Mouse (Mus musculus) stomach, embryonic 16.5 days (tissue): Measurements from ENCODE around the gene Rnf224. TPM values are rescaled to one million over a fixed set of nuclear protein-coding genes. Genes with fewer than 3 reads are reported as not detected.
A peak's percentile ranks its signal among the peaks of the same experiment; 100 is the strongest.

Experiments
- ATAC-seq: fragments of 200-750 bp; cut with Nextera tagmentation; 2 replicates; pipeline ENCODE4 v1.8.0; 2017; ENCODE audit warnings: moderate number of reproducible peaks, moderate TSS enrichment; ENCODE audit not compliant: insufficient read depth, low FRiP score
- H3K27ac ChIP-seq: fragments of 300-500 bp; sonication (generic); 2 replicates; pipeline ENCODE4 v1.5.1; 2014; ENCODE audit warnings: low read length
- H3K27me3 ChIP-seq: fragments of 300-500 bp; sonication (generic); 2 replicates; pipeline ENCODE4 v1.6.1; 2014; ENCODE audit warnings: low read length, control low read depth, mixed read lengths; ENCODE audit not compliant: control insufficient read depth, insufficient read depth
- H3K36me3 ChIP-seq: fragments of 300-500 bp; sonication (generic); 2 replicates; pipeline ENCODE4 v1.6.1; 2014; ENCODE audit warnings: low read length; ENCODE audit not compliant: control insufficient read depth, insufficient read depth
- H3K4me1 ChIP-seq: fragments of 300-500 bp; sonication (generic); 2 replicates; pipeline ENCODE4 v1.6.1; 2014; ENCODE audit warnings: low read length, control low read depth, mixed read lengths; ENCODE audit not compliant: control insufficient read depth, insufficient read depth
- H3K4me2 ChIP-seq: fragments of 300-500 bp; sonication (generic); 2 replicates; pipeline ENCODE4 v1.6.1; 2014; ENCODE audit warnings: low read depth, low read length, mixed read lengths
- H3K4me3 ChIP-seq: fragments of 300-500 bp; sonication (generic); replicated peaks from 2 replicates; pipeline ENCODE4 v1.5.1; 2014; ENCODE audit warnings: mild to moderate bottlenecking, low read length
- H3K9ac ChIP-seq: fragments of 300-500 bp; sonication (generic); 2 replicates; pipeline ENCODE4 v1.6.1; 2014; ENCODE audit warnings: low read length
- H3K9me3 ChIP-seq: fragments of 300-500 bp; sonication (generic); replicated peaks from 2 replicates; pipeline ENCODE4 v1.6.1; 2016; ENCODE audit warnings: low read length, control low read depth; ENCODE audit not compliant: control insufficient read depth
- WGBS: fragments of 180-500 bp; shearing (Covaris S2); extraction: QIAGEN DNeasy Blood & Tissue Kit; methylation state at CpG from one replicate; pipeline ENCODE4 v1.1.7; 2014; 5-methylcytosine and 5-hydroxymethylcytosine counted together
- polyA plus RNA-seq: library from polyadenylated mRNA; unstranded; fragments of >200 nt; fragmentation: Nextera tagmentation; extraction: Ambion mirVana; gene quantifications from 2 replicates; pipeline ENCODE4 v1.2.1, GENCODE M21; 2015

Gene Rnf224
- polyA plus RNA-seq, 1 experiment from 2014 or later: 0.23 TPM

- Histone ChIP-seq H3K4me1 (peaks cover 14% of the 10 kb centered on the region), H3K9me3 (no peaks in the 10 kb centered on the region), H3K36me3 (no peaks in the 10 kb centered on the region), H3K4me3 (peak overlapping the region; percentile 52), H3K27ac (peak overlapping the region; percentile 46), H3K4me2 (peak overlapping the region; percentile 85), H3K27me3 (peaks cover 22% of the 10 kb centered on the region; the same call in 1 of the 2 replicates), H3K9ac (peak overlapping the region; percentile 77)
- peak; percentile 66 for ATAC-seq
- 1% methylated on average over 64 of the region's 64 CpGs for WGBS
Measured at GRCm38 (mm10) chr2:25185625-25186574, 50.7 kb downstream of the Rnf224 start.

- peaks cover 28% of the 10 kb centered on the region for H3K27me3 ChIP-seq
- WGBS: 90% methylated on average over 7 of the region's 7 CpGs
- H3K4me1 ChIP-seq: peaks cover 21% of the 10 kb centered on the region
- no peak for ATAC-seq
- H3K4me2 ChIP-seq: no peak overlapping the region
- no peak overlapping the region for H3K27ac ChIP-seq
- H3K9me3 ChIP-seq: no peaks in the 10 kb centered on the region
- no peak overlapping the region for H3K4me3 ChIP-seq
- no peaks in the 10 kb centered on the region for H3K36me3 ChIP-seq
- no peak overlapping the region for H3K9ac ChIP-seq
Measured at GRCm38 (mm10) chr2:25184496-25184895, 52.1 kb downstream of the Rnf224 start.

Other genes with a start within 250 kb of the Rnf224 start
- 57.2 and 62.0 TPM in 2 replicates for gene Nsmf, start 182.4 kb downstream of the Rnf224 start, polyA plus RNA-seq
- gene Entpd8, start 156.5 kb downstream of the Rnf224 start, polyA plus RNA-seq: 2.5 and 2.6 TPM in 2 replicates
- gene Noxa1, start 141.6 kb downstream of the Rnf224 start, polyA plus RNA-seq: 8.1 and 8.8 TPM in 2 replicates
- gene Nrarp, start 56.0 kb downstream of the Rnf224 start, polyA plus RNA-seq: 9.9 and 11.0 TPM in 2 replicates
- gene Tor4a, start 39.9 kb downstream of the Rnf224 start, polyA plus RNA-seq: 16.8 and 19.2 TPM in 2 replicates
- 102 and 109 TPM in 2 replicates for gene Nelfb, start 25.3 kb downstream of the Rnf224 start, polyA plus RNA-seq
- gene Stpg3, start 22.1 kb downstream of the Rnf224 start, polyA plus RNA-seq: 0.06 TPM in 1 of 2 replicates, not detected in the other
- not detected in 2 replicates for gene Fam166a, start 18.0 kb downstream of the Rnf224 start, polyA plus RNA-seq
- gene Tubb4b, start 12.1 kb downstream of the Rnf224 start, polyA plus RNA-seq: 631 and 720 TPM in 2 replicates
- gene Slc34a3, start 2.4 kb downstream of the Rnf224 start, polyA plus RNA-seq: 0.71 and 1.1 TPM in 2 replicates
- gene Rnf208, start 5.5 kb upstream of the Rnf224 start, polyA plus RNA-seq: 11.3 and 14.2 TPM in 2 replicates
- 66.0 and 120 TPM in 2 replicates for gene Cysrt1, start 5.7 kb upstream of the Rnf224 start, polyA plus RNA-seq
- 10.1 and 12.8 TPM in 2 replicates for gene AL732309.1, start 10.1 kb upstream of the Rnf224 start, polyA plus RNA-seq
- 19.5 and 20.2 TPM in 2 replicates for gene Tmem203, start 18.7 kb upstream of the Rnf224 start, polyA plus RNA-seq
- 17.9 and 19.0 TPM in 2 replicates for gene Tprn, start 25.8 kb upstream of the Rnf224 start, polyA plus RNA-seq
- 199 TPM in 2 replicates for gene Ssna1, start 35.7 kb upstream of the Rnf224 start, polyA plus RNA-seq
- gene Anapc2, start 35.7 kb upstream of the Rnf224 start, polyA plus RNA-seq: 123 and 134 TPM in 2 replicates
- not detected in 2 replicates for gene Tmem210, start 51.4 kb upstream of the Rnf224 start, polyA plus RNA-seq
- gene Lrrc26, start 53.1 kb upstream of the Rnf224 start, polyA plus RNA-seq: 14.3 and 20.3 TPM in 2 replicates
- 2.0 and 2.3 TPM in 2 replicates for gene Grin1, start 82.4 kb upstream of the Rnf224 start, polyA plus RNA-seq
- 46.0 and 47.0 TPM in 2 replicates for gene Man1b1, start 95.6 kb upstream of the Rnf224 start, polyA plus RNA-seq
- gene Dpp7, start 119.6 kb upstream of the Rnf224 start, polyA plus RNA-seq: 23.8 and 26.8 TPM in 2 replicates
- gene Uap1l1, start 128.9 kb upstream of the Rnf224 start, polyA plus RNA-seq: 34.8 and 40.0 TPM in 2 replicates
- gene Sapcd2, start 135.5 kb upstream of the Rnf224 start, polyA plus RNA-seq: 30.7 and 35.9 TPM in 2 replicates
- gene Entpd2, start 159.1 kb upstream of the Rnf224 start, polyA plus RNA-seq: 16.6 and 19.4 TPM in 2 replicates
- gene Npdc1, start 162.6 kb upstream of the Rnf224 start, polyA plus RNA-seq: 54.9 and 66.1 TPM in 2 replicates
- 0.19 TPM in 1 of 2 replicates, not detected in the other for gene Fut7, start 186.5 kb upstream of the Rnf224 start, polyA plus RNA-seq
- 4.0 and 4.6 TPM in 2 replicates for gene Abca2, start 191.9 kb upstream of the Rnf224 start, polyA plus RNA-seq
- gene Clic3, start 220.1 kb upstream of the Rnf224 start, polyA plus RNA-seq: 60.5 and 113 TPM in 2 replicates
- 44.1 and 49.4 TPM in 2 replicates for gene Paxx, start 224.3 kb upstream of the Rnf224 start, polyA plus RNA-seq
- 6.1 and 6.7 TPM in 2 replicates for gene Ptgds, start 233.3 kb upstream of the Rnf224 start, polyA plus RNA-seq